Mouse (Mus musculus): ENCODE measurements around the gene Btd. TPM values are rescaled to one million over a fixed set of nuclear protein-coding genes. Genes with fewer than 3 reads are reported as not detected.

Btd gene
- polyA plus RNA-seq, 1 experiment from 2014 or later: 15.7 TPM

GRCm38 (mm10) chr14:31660312-31661093 is 19.7 kb downstream of the Btd start:
- Histone ChIP-seq H3K9me3 (no peaks in the 10 kb centered on the region), H3K36me3 (no peaks in the 10 kb centered on the region), H3K4me3 (no peak overlapping the region), H3K27ac (replicated peaks) (0 out of 2 replicates have a peak overlapping the region, but pooled peaks have one; percentile 92), H3K27me3 (no peaks in the 10 kb centered on the region), H3K4me2 (replicated peaks) (no peak overlapping the region), H3K9ac (replicated peaks) (no peak overlapping the region), H3K4me1 (peaks cover 55% of the 10 kb centered on the region)
- ATAC-seq (ENCODE audit: low FRiP score, low read depth): no peak
- 74% methylated on average over 7 of the region's 7 CpGs for WGBS

- Histone ChIP-seq H3K36me3 (peaks cover 4% of the 10 kb centered on the region), H3K9me3 (no peaks in the 10 kb centered on the region), H3K27ac (replicated peaks) (peak overlapping the region; percentile 92), H3K4me2 (replicated peaks) (peak overlapping the region; percentile 59), H3K27me3 (no peaks in the 10 kb centered on the region), H3K4me1 (peaks cover 55% of the 10 kb centered on the region), H3K4me3 (peak overlapping the region; percentile 41), H3K9ac (replicated peaks) (peak overlapping the region; percentile 60)
- ATAC-seq (ENCODE audit: low FRiP score, low read depth): peak; percentile 88
- WGBS: 10% methylated on average over 44 of the region's 44 CpGs
These were observed 21.1 kb downstream of the Btd start for GRCm38 (mm10) chr14:31661671-31662554.

- peak overlapping the region; percentile 92 for H3K27ac ChIP-seq (replicated peaks)
- H3K4me1 ChIP-seq: peaks cover 51% of the 10 kb centered on the region
- no peaks in the 10 kb centered on the region for H3K9me3 ChIP-seq
- H3K4me2 ChIP-seq (replicated peaks): peak overlapping the region; percentile 59
- peak; percentile 47 for ATAC-seq (ENCODE audit: low FRiP score, low read depth)
- H3K9ac ChIP-seq (replicated peaks): peak overlapping the region; percentile 60
- no peaks in the 10 kb centered on the region for H3K27me3 ChIP-seq
- peak overlapping the region; percentile 41 for H3K4me3 ChIP-seq
- 37% methylated on average over 9 of the region's 9 CpGs for WGBS
- H3K36me3 ChIP-seq: peaks cover 9% of the 10 kb centered on the region
These were observed 21.9 kb downstream of the Btd start for GRCm38 (mm10) chr14:31662555-31663211.

DNA sequence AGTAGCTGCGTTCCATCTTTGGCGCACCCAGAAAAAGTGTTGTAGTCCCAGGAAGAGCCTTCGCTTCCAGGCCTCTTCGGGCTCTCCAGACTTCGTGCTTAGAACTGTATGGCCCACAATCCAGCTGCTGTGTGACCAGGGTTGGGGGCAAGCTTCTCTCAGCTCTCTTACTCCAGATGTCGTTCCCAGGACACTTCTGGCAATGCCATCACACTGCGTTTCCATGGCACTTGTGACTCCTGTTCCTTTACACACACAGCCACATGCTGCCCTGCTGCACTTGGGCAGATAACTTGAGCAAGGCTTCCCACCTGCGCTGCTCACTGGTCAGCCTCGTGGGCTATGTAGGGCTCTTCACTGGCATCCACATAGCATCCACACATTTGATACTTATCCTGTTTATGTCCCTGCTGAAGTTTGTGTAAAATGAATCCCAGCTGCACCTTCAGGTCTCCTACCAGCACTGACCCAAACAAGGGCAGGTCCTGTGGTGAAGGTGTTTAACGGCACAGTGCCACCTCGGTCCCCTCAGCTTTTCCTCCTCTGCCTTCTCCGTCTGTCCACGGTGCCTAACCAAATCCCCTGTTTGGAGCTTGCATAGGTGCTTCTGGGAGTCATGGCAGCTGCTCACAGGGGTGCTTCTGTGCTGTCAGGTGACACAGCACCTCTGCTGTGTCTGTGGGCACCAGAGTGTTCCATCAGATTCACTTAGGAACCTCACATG is 22.7 kb downstream of the Btd start:
- peaks cover 51% of the 10 kb centered on the region for H3K4me1 ChIP-seq
- no peak overlapping the region for H3K9ac ChIP-seq (replicated peaks)
- WGBS: 90% methylated on average over 13 of the region's 13 CpGs
- H3K4me3 ChIP-seq: no peak overlapping the region
- H3K36me3 ChIP-seq: peaks cover 9% of the 10 kb centered on the region
- no peak for ATAC-seq (ENCODE audit: low FRiP score, low read depth)
- H3K27me3 ChIP-seq: no peaks in the 10 kb centered on the region
- H3K4me2 ChIP-seq (replicated peaks): no peak overlapping the region
- 0 out of 2 replicates have a peak overlapping the region, but pooled peaks have one; percentile 92 for H3K27ac ChIP-seq (replicated peaks)
- H3K9me3 ChIP-seq: no peaks in the 10 kb centered on the region

DNA sequence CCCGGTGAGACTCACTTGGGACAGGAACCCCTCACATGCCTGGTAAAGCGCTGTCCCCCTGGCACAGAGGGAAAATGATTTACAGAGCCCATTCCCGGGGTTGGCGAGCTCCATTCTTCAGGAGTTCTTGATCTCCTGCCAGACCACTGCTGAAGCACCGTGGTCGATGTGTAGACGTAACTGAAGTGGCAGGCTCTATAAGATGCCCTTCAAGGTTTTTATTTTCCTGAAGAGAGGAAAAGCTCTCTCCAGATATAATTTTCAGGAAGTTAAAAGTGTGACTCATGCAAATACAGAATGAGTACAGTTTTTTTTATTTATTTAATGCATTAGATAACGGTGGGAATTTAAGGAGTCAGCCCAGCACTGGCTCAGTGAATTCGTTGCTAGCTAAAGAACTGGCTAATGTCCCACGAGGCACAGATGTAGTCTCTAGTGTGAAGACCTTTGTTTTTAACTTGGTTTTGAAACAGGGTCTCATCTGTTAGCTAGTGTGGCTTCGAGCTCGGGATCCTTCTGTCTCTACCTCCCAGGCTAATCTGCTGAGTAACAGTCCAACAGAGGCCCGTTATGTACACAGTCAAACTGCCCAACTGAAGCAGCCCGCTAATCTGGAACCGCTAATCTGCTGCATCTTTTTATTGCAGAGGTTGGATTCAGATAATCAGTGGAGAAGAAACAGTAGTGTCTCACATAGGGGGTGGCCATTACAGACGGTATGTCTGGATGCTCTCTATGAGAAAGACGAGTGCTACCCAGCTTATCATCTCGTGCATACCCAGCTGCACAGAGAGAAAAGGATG is 23.5 kb downstream of the Btd start:
- H3K36me3 ChIP-seq: peaks cover 9% of the 10 kb centered on the region
- 71% methylated on average over 18 of the region's 18 CpGs for WGBS
- no peak overlapping the region for H3K4me3 ChIP-seq
- peaks cover 54% of the 10 kb centered on the region for H3K4me1 ChIP-seq
- ATAC-seq (ENCODE audit: low FRiP score, low read depth): no peak
- no peaks in the 10 kb centered on the region for H3K9me3 ChIP-seq
- H3K27ac ChIP-seq (replicated peaks): no peak overlapping the region
- H3K27me3 ChIP-seq: no peaks in the 10 kb centered on the region
- no peak overlapping the region for H3K4me2 ChIP-seq (replicated peaks)
- H3K9ac ChIP-seq (replicated peaks): no peak overlapping the region

DNA sequence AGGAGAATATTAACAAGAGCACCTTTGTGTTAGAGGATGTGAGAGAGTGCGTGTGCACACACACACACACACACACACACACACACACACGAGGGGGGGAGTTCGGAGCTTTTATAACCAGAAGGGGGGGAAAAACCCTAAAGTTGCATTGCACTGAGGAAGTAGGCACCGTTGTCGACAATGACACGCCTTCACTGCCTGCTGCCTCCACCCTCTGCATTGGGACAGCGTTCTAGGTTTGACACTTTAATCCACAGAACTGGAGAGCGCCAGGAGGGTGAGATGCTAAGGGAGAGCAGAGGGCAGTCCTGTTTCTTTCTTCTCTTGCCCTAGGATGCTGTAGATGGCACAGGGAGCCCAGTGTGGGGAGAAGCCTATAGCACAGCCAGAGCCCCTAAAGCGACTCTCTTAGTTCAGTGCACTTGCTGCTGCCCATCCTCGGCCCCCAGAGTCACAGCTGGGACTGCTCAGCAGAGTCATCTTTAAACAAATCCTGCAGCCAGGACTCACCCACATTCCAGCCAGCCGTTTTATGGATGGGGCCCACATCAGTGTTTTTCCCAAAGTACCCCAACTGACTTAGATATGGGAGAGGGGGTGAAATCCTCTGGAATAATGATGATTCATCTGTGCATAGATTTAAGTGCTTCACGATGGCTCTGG is 24.2 kb downstream of the Btd start:
- H3K27ac ChIP-seq (replicated peaks): no peak overlapping the region
- no peaks in the 10 kb centered on the region for H3K9me3 ChIP-seq
- no peak for ATAC-seq (ENCODE audit: low FRiP score, low read depth)
- 71% methylated on average over 12 of the region's 12 CpGs for WGBS
- no peak overlapping the region for H3K9ac ChIP-seq (replicated peaks)
- H3K27me3 ChIP-seq: no peaks in the 10 kb centered on the region
- peaks cover 9% of the 10 kb centered on the region for H3K36me3 ChIP-seq
- no peak overlapping the region for H3K4me3 ChIP-seq
- H3K4me2 ChIP-seq (replicated peaks): no peak overlapping the region
- H3K4me1 ChIP-seq: peaks cover 54% of the 10 kb centered on the region

DNA sequence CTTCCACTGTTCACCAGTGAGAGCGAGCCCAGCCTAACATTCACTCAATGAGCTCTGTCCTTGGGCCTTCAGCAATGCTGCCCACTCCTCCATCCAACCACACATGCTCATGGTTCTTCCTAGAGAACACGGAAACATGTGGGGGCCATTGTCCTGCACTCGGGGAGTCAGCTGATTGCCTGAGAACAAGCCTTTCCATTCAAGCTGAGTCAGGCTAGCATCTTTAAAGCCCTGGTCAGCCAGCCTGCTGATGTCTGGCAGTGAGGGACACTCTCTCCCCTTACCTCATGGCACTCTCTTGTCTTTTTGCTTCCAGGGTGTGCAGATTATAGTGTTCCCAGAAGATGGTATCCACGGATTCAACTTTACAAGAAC is 24.7 kb downstream of the Btd start:
- no peak overlapping the region for H3K4me3 ChIP-seq
- H3K36me3 ChIP-seq: peaks cover 9% of the 10 kb centered on the region
- 89% methylated on average over 4 of the region's 4 CpGs for WGBS
- no peak overlapping the region for H3K27ac ChIP-seq (replicated peaks)
- no peaks in the 10 kb centered on the region for H3K27me3 ChIP-seq
- no peak overlapping the region for H3K4me2 ChIP-seq (replicated peaks)
- no peak overlapping the region for H3K9ac ChIP-seq (replicated peaks)
- ATAC-seq (ENCODE audit: low FRiP score, low read depth): no peak
- no peaks in the 10 kb centered on the region for H3K9me3 ChIP-seq
- H3K4me1 ChIP-seq: peaks cover 53% of the 10 kb centered on the region

GRCm38 (mm10) chr14:31666931-31667705 is 26.3 kb downstream of the Btd start:
- ATAC-seq (ENCODE audit: low FRiP score, low read depth): no peak
- no peak overlapping the region for H3K4me3 ChIP-seq
- no peak overlapping the region for H3K27ac ChIP-seq (replicated peaks)
- H3K9me3 ChIP-seq: no peaks in the 10 kb centered on the region
- H3K27me3 ChIP-seq: no peaks in the 10 kb centered on the region
- no peak overlapping the region for H3K4me2 ChIP-seq (replicated peaks)
- peaks cover 9% of the 10 kb centered on the region for H3K36me3 ChIP-seq
- WGBS: 97% methylated on average over 28 of the region's 28 CpGs
- peaks cover 44% of the 10 kb centered on the region for H3K4me1 ChIP-seq
- no peak overlapping the region for H3K9ac ChIP-seq (replicated peaks)

- Histone ChIP-seq H3K4me3 (no peak overlapping the region), H3K27ac (replicated peaks) (no peak overlapping the region), H3K4me2 (replicated peaks) (no peak overlapping the region), H3K36me3 (peaks cover 9% of the 10 kb centered on the region), H3K9me3 (no peaks in the 10 kb centered on the region), H3K27me3 (no peaks in the 10 kb centered on the region), H3K9ac (replicated peaks) (no peak overlapping the region), H3K4me1 (peaks cover 38% of the 10 kb centered on the region)
- ATAC-seq (ENCODE audit: low FRiP score, low read depth): no peak
- 86% methylated on average over 6 of the region's 6 CpGs for WGBS
These were observed 26.9 kb downstream of the Btd start for GRCm38 (mm10) chr14:31667741-31668140.

GRCm38 (mm10) chr14:31668326-31668725 is 27.5 kb downstream of the Btd start:
- no peak overlapping the region for H3K9ac ChIP-seq (replicated peaks)
- H3K4me3 ChIP-seq: no peak overlapping the region
- no peaks in the 10 kb centered on the region for H3K27me3 ChIP-seq
- WGBS: 91% methylated on average over 13 of the region's 13 CpGs
- no peak for ATAC-seq (ENCODE audit: low FRiP score, low read depth)
- no peak overlapping the region for H3K4me2 ChIP-seq (replicated peaks)
- H3K9me3 ChIP-seq: no peaks in the 10 kb centered on the region
- peaks cover 32% of the 10 kb centered on the region for H3K4me1 ChIP-seq
- H3K36me3 ChIP-seq: peaks cover 9% of the 10 kb centered on the region
- H3K27ac ChIP-seq (replicated peaks): no peak overlapping the region
